Mouse (Mus musculus) hindbrain, embryonic 12.5 days (tissue): ENCODE results near the gene 4930451I11Rik. TPM values are rescaled to one million over a fixed set of nuclear protein-coding genes. Genes with fewer than 3 reads are reported as not detected.
A peak's percentile ranks its signal among the peaks of the same experiment; 100 is the strongest.

Experiments
- ATAC-seq: fragments of 200-750 bp; cut with Nextera tagmentation; 2 replicates; pipeline ENCODE4 v1.8.0; 2017; ENCODE audit warnings: moderate TSS enrichment; ENCODE audit not compliant: low FRiP score
- H3K27ac ChIP-seq: fragments of 300-500 bp; sonication (generic); 2 replicates; pipeline ENCODE4 v1.5.1; 2016; ENCODE audit warnings: mild to moderate bottlenecking
- H3K27me3 ChIP-seq: fragments of 300-500 bp; sonication (generic); 2 replicates; pipeline ENCODE4 v1.6.1; 2016; ENCODE audit warnings: mild to moderate bottlenecking
- H3K36me3 ChIP-seq: fragments of 300-500 bp; sonication (generic); 2 replicates; pipeline ENCODE4 v1.6.1; 2016; ENCODE audit warnings: mild to moderate bottlenecking
- H3K4me1 ChIP-seq: fragments of 300-500 bp; sonication (generic); 2 replicates; pipeline ENCODE4 v1.6.1; 2016
- H3K4me2 ChIP-seq: fragments of 300-500 bp; sonication (generic); replicated peaks from 2 replicates; pipeline ENCODE4 v1.6.1; 2016; ENCODE audit warnings: mild to moderate bottlenecking
- H3K4me3 ChIP-seq: fragments of 300-500 bp; sonication (generic); 2 replicates; pipeline ENCODE4 v1.5.1; 2016; ENCODE audit warnings: mild to moderate bottlenecking
- H3K9ac ChIP-seq: fragments of 300-500 bp; sonication (generic); 2 replicates; pipeline ENCODE4 v1.6.1; 2016; ENCODE audit warnings: mild to moderate bottlenecking, moderate library complexity
- H3K9me3 ChIP-seq: fragments of 300-500 bp; sonication (generic); replicated peaks from 2 replicates; pipeline ENCODE4 v1.6.1; 2016; ENCODE audit warnings: mild to moderate bottlenecking
- WGBS: fragments of 180-500 bp; shearing (Covaris S2); methylation state at CpG from one replicate; pipeline ENCODE4 v1.1.7; 2016; 5-methylcytosine and 5-hydroxymethylcytosine counted together
- polyA plus RNA-seq: library from polyadenylated mRNA; unstranded; fragments of >200 nt; fragmentation: Nextera tagmentation; extraction: Ambion mirVana; gene quantifications from 2 replicates; pipeline ENCODE4 v1.2.1, GENCODE M21; 2016

The 4930451I11Rik gene
- polyA plus RNA-seq, 1 experiment from 2014 or later = not detected

DNA sequence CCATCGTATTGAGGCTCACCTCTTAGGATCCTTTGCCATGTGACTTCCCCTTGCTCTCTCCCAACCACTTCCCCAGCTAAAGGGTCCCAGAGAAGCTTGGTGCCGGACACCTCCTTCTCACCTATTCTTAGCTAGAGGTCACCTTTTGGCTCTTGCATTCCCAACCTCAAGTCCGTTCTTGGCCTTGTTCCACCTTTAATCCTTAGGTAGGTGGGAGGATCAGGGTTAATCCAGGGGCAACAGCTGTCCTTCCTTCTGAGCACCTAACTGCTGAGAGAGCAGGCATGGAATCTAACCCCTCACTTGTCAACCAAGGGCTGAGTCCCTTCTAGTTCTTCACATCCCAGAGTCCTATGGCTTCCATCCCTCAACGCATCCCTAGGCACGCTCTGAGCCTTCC is 5.5 kb downstream of the 4930451I11Rik start:
- no peak overlapping the region for H3K9ac ChIP-seq
- peaks cover 38% of the 10 kb centered on the region for H3K4me1 ChIP-seq
- no peak for ATAC-seq
- H3K9me3 ChIP-seq = no peaks in the 10 kb centered on the region
- peaks cover 25% of the 10 kb centered on the region for H3K27me3 ChIP-seq
- no peak overlapping the region for H3K27ac ChIP-seq
- 78% methylated on average over 5 of the region's 5 CpGs for WGBS
- H3K4me2 ChIP-seq = peak overlapping the region; percentile 71; the same call in 1 of the 2 replicates
- no peaks in the 10 kb centered on the region for H3K36me3 ChIP-seq
- no peak overlapping the region for H3K4me3 ChIP-seq

DNA sequence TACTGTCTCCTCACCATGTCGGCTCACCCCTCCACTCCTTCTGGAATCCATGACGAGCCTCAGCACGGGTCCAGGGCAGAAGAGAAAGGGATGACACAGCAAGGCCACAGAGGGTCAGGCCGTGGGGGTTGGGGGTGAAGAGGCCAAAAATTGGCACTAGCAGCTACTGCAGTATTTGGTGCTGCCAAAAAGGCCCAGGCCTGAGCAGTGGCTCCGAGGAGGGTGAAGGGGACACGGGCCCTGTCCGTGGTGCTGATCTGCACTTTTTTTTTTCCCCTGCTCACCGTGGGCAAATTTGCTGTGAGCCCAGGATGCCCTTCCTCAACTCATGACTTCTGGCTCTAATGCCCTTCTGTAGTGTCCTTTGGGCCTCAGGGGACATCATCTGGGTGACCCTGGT is 6.0 kb downstream of the 4930451I11Rik start:
- Histone ChIP-seq H3K4me1 (peaks cover 38% of the 10 kb centered on the region), H3K4me3 (0 out of 2 replicates have a peak overlapping the region, but pooled peaks have one; percentile 59), H3K4me2 (peak overlapping the region; percentile 71), H3K27ac (no peak overlapping the region), H3K27me3 (peaks cover 25% of the 10 kb centered on the region), H3K9me3 (no peaks in the 10 kb centered on the region), H3K36me3 (no peaks in the 10 kb centered on the region), H3K9ac (0 out of 2 replicates have a peak overlapping the region, but pooled peaks have one; percentile 14)
- 24% methylated on average over 8 of the region's 8 CpGs for WGBS
- ATAC-seq = no peak

DNA sequence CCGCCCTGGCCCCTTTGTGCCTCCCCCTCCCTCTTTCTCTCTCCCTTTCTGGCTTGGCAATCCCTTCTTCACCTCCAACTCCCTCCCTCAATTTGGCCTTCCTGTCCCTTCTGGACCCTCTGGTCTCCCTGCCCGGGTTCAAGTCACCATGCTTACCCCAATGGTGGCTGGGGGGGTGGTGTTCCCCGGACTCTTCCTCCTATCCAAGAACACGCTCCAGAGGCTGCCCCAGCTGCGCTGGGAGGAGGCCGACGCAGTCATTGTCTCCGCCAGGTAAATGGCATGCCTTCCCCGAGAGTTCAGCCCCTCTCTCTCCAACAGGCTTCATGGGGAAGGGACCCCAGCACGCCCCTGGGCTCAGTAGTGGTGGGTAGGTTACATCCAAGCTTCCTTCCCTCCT is 7.5 kb downstream of the 4930451I11Rik start:
- 10% methylated on average over 10 of the region's 10 CpGs for WGBS
- Histone ChIP-seq H3K9ac (peak overlapping the region; percentile 84), H3K4me3 (peak overlapping the region; percentile 59), H3K36me3 (no peaks in the 10 kb centered on the region), H3K4me1 (peaks cover 26% of the 10 kb centered on the region), H3K4me2 (peak overlapping the region; percentile 71), H3K27me3 (peaks cover 25% of the 10 kb centered on the region), H3K9me3 (no peaks in the 10 kb centered on the region), H3K27ac (peak overlapping the region; percentile 91)
- peak; percentile 12; the same call in 1 of the 2 replicates for ATAC-seq

DNA sequence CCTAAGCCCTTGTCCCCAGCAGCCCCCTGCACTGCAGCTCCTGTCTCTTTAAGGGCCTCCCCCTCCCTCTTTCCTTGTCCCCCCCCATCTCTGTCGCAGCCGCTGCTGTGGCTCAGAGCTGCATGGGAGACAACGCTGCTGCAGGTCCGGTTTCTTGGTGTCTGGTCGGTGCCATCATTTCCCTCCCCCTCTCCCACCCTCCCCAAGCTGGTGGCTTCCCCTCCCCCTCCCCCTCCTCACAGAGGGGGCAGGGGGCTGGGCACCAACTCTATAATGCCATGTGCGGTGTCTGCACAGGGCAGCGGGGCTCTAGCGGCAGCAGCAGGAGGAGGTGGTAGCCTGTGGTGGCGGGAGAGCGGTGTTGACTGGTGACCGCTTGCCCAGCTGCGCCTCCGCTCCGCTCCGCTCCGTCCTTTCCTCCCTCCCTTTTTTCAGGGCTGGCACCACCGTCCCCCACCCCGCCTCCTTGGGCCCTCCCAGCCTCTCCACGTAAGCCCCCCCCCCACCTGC is 8.2 kb downstream of the 4930451I11Rik start:
- 1% methylated on average over 14 of the region's 19 CpGs for WGBS
- ATAC-seq = peak; percentile 77
- peak overlapping the region; percentile 71 for H3K4me2 ChIP-seq
- peak overlapping the region; percentile 91 for H3K27ac ChIP-seq
- H3K4me1 ChIP-seq = peaks cover 26% of the 10 kb centered on the region
- H3K9me3 ChIP-seq = no peaks in the 10 kb centered on the region
- H3K9ac ChIP-seq = peak overlapping the region; percentile 84
- peak overlapping the region; percentile 59 for H3K4me3 ChIP-seq
- H3K27me3 ChIP-seq = peaks cover 25% of the 10 kb centered on the region
- no peaks in the 10 kb centered on the region for H3K36me3 ChIP-seq

DNA sequence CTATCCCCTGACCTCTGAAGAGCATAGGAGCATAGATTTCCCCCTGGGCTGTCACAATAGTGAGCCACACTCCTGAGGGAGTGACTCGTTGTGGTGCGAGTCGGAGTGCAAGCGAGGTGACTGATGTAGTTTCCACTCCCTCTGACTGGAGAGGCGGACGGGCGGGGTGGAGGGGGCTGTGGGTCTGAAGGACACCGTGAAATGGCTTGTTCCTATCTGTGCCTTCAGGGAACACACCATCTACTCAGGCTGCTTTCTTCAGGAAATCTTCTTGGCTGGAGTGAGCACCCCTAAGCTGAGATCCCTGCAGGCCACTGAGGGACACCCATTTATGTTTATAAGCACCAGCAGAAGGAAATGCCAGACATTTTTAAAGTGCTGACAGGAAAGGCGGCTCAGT is 8.7 kb downstream of the 4930451I11Rik start:
- H3K4me1 ChIP-seq = peaks cover 26% of the 10 kb centered on the region
- H3K27ac ChIP-seq = peak overlapping the region; percentile 91
- peak; percentile 45 for ATAC-seq

GRCm38 (mm10) chr7:126821835-126822511 is 9.5 kb downstream of the 4930451I11Rik start:
- peak overlapping the region; percentile 59; the same call in 1 of the 2 replicates for H3K4me3 ChIP-seq
- WGBS = 23% methylated on average over 7 of the region's 7 CpGs

More for the DNA sequence above, 8.7 kb downstream of the 4930451I11Rik start:
- Histone ChIP-seq H3K36me3 (no peaks in the 10 kb centered on the region), H3K9ac (peak overlapping the region; percentile 84), H3K27me3 (peaks cover 25% of the 10 kb centered on the region), H3K4me2 (peak overlapping the region; percentile 71), H3K9me3 (no peaks in the 10 kb centered on the region), H3K4me3 (peak overlapping the region; percentile 59)
- 5% methylated on average over 9 of the region's 9 CpGs for WGBS

DNA sequence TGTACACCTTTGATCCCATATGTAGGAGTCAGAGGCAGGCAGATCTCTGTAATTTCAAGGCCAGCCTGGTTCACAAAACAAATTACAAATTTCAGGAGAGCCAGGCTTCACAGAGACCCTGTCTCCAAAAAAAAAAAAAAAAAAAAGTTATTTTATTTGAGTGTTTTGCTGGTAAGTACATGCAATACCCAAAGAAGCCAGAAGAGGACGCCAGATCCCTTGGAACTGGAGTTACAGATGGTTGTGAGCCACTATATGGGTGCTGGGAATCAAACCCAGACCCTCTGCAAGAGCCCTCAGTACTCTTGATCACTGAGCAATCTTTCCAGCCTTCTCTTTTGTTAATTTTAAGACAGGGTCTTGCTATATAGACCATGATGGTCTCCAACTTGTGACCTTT is 12.6 kb downstream of the 4930451I11Rik start:
- Histone ChIP-seq H3K9me3 (no peaks in the 10 kb centered on the region), H3K4me1 (peaks cover 12% of the 10 kb centered on the region), H3K36me3 (no peaks in the 10 kb centered on the region), H3K9ac (no peak overlapping the region), H3K27me3 (peaks cover 8% of the 10 kb centered on the region; the same call in 1 of the 2 replicates), H3K4me3 (no peak overlapping the region), H3K4me2 (no peak overlapping the region), H3K27ac (no peak overlapping the region)
- WGBS = 41% methylated on average over 1 of the region's 1 CpGs
- ATAC-seq = no peak

More at GRCm38 (mm10) chr7:126821835-126822511, 9.5 kb downstream of the 4930451I11Rik start:
- peaks cover 26% of the 10 kb centered on the region for H3K4me1 ChIP-seq
- H3K36me3 ChIP-seq = no peaks in the 10 kb centered on the region
- H3K9me3 ChIP-seq = no peaks in the 10 kb centered on the region
- peak overlapping the region; percentile 84; the same call in 1 of the 2 replicates for H3K9ac ChIP-seq
- H3K27me3 ChIP-seq = peaks cover 25% of the 10 kb centered on the region
- peak; percentile 13; the same call in 1 of the 2 replicates for ATAC-seq
- H3K27ac ChIP-seq = peak overlapping the region; percentile 91
- peak overlapping the region; percentile 71 for H3K4me2 ChIP-seq

GRCm38 (mm10) chr7:126817595-126817994 is 13.8 kb downstream of the 4930451I11Rik start:
- Histone ChIP-seq H3K9ac (no peak overlapping the region), H3K36me3 (no peaks in the 10 kb centered on the region), H3K4me2 (no peak overlapping the region), H3K27me3 (peaks cover 5% of the 10 kb centered on the region; the same call in 1 of the 2 replicates), H3K9me3 (no peaks in the 10 kb centered on the region), H3K4me1 (peaks cover 7% of the 10 kb centered on the region), H3K27ac (no peak overlapping the region), H3K4me3 (no peak overlapping the region)
- WGBS = 90% methylated on average over 7 of the region's 7 CpGs
- no peak for ATAC-seq

GRCm38 (mm10) chr7:126816494-126816893 is 14.9 kb downstream of the 4930451I11Rik start:
- WGBS = 88% methylated on average over 8 of the region's 8 CpGs
- no peaks in the 10 kb centered on the region for H3K36me3 ChIP-seq
- H3K27me3 ChIP-seq = no peaks in the 10 kb centered on the region
- H3K9ac ChIP-seq = no peak overlapping the region
- H3K4me1 ChIP-seq = no peaks in the 10 kb centered on the region
- no peak overlapping the region for H3K27ac ChIP-seq
- no peak for ATAC-seq
- no peak overlapping the region for H3K4me2 ChIP-seq
- H3K4me3 ChIP-seq = no peak overlapping the region
- no peaks in the 10 kb centered on the region for H3K9me3 ChIP-seq

GRCm38 (mm10) chr7:126815726-126816222 is 15.7 kb downstream of the 4930451I11Rik start:
- no peak for ATAC-seq

GRCm38 (mm10) chr7:126809723-126810369 is 21.6 kb downstream of the 4930451I11Rik start:
- WGBS = 59% methylated on average over 5 of the region's 5 CpGs
- no peak overlapping the region for H3K27ac ChIP-seq
- no peaks in the 10 kb centered on the region for H3K36me3 ChIP-seq
- 0 out of 2 replicates have a peak overlapping the region, but pooled peaks have one; percentile 91 for H3K4me2 ChIP-seq
- H3K9me3 ChIP-seq = no peaks in the 10 kb centered on the region
- H3K27me3 ChIP-seq = no peaks in the 10 kb centered on the region
- ATAC-seq = no peak
- H3K4me1 ChIP-seq = peaks cover 17% of the 10 kb centered on the region
- no peak overlapping the region for H3K4me3 ChIP-seq
- H3K9ac ChIP-seq = peak overlapping the region; percentile 83; the same call in 1 of the 2 replicates

More at GRCm38 (mm10) chr7:126815726-126816222, 15.7 kb downstream of the 4930451I11Rik start:
- H3K27ac ChIP-seq = no peak overlapping the region
- no peaks in the 10 kb centered on the region for H3K4me1 ChIP-seq
- no peak overlapping the region for H3K4me3 ChIP-seq
- 52% methylated on average over 8 of the region's 8 CpGs for WGBS
- H3K36me3 ChIP-seq = no peaks in the 10 kb centered on the region
- H3K27me3 ChIP-seq = no peaks in the 10 kb centered on the region
- no peaks in the 10 kb centered on the region for H3K9me3 ChIP-seq
- H3K4me2 ChIP-seq = no peak overlapping the region
- no peak overlapping the region for H3K9ac ChIP-seq
